Mouse (Mus musculus) embryonic facial prominence, embryonic 15.5 days (tissue): ENCODE data around the gene Nav2. TPM values are rescaled to one million over a fixed set of nuclear protein-coding genes. Genes with fewer than 3 reads are reported as not detected.

Source experiments
- ATAC-seq: fragments of 200-750 bp; cut with Nextera tagmentation; 2 replicates; pipeline ENCODE4 v1.8.0; 2017; ENCODE audit warnings: low read depth, moderate TSS enrichment; ENCODE audit not compliant: insufficient number of reproducible peaks, low FRiP score, low TSS enrichment
- H3K27ac ChIP-seq: fragments of 300-500 bp; sonication (generic); replicated peaks from 2 replicates; pipeline ENCODE4 v1.5.1; 2015; ENCODE audit warnings: mild to moderate bottlenecking, inconsistent platforms
- H3K27me3 ChIP-seq: fragments of 300-500 bp; sonication (generic); 2 replicates; pipeline ENCODE4 v1.6.1; 2015; ENCODE audit warnings: inconsistent platforms
- H3K36me3 ChIP-seq: fragments of 300-500 bp; sonication (generic); 2 replicates; pipeline ENCODE4 v1.6.1; 2015; ENCODE audit warnings: mild to moderate bottlenecking, inconsistent platforms
- H3K4me1 ChIP-seq: fragments of 300-500 bp; sonication (generic); 2 replicates; pipeline ENCODE4 v1.6.1; 2015; ENCODE audit warnings: inconsistent platforms
- H3K4me2 ChIP-seq: fragments of 300-500 bp; sonication (generic); replicated peaks from 2 replicates; pipeline ENCODE4 v1.6.1; 2015; ENCODE audit warnings: mild to moderate bottlenecking, inconsistent platforms
- H3K4me3 ChIP-seq: fragments of 300-500 bp; sonication (generic); replicated peaks from 2 replicates; pipeline ENCODE4 v1.5.1; 2015; ENCODE audit warnings: mild to moderate bottlenecking, inconsistent platforms
- H3K9ac ChIP-seq: fragments of 300-500 bp; sonication (generic); 2 replicates; pipeline ENCODE4 v1.6.1; 2015; ENCODE audit warnings: inconsistent platforms
- H3K9me3 ChIP-seq: fragments of 300-500 bp; sonication (generic); replicated peaks from 2 replicates; pipeline ENCODE4 v1.6.1; 2016; ENCODE audit warnings: inconsistent platforms
- WGBS: fragments of 180-500 bp; shearing (Covaris S2); methylation state at CpG from one replicate; pipeline ENCODE4 v1.1.7; 2015; 5-methylcytosine and 5-hydroxymethylcytosine counted together
- polyA plus RNA-seq: library from polyadenylated mRNA; unstranded; fragments of >200 nt; fragmentation: Nextera tagmentation; extraction: Ambion mirVana; gene quantifications from 2 replicates; pipeline ENCODE4 v1.2.1, GENCODE M21; 2015

Gene Nav2
- polyA plus RNA-seq, 1 experiment from 2014 or later, result 23.4 TPM

- Histone ChIP-seq H3K9me3 (no peaks in the 10 kb centered on the region), H3K9ac (no peak overlapping the region), H3K4me3 (no peak overlapping the region), H3K36me3 (no peaks in the 10 kb centered on the region), H3K27ac (no peak overlapping the region), H3K27me3 (no peaks in the 10 kb centered on the region), H3K4me2 (no peak overlapping the region), H3K4me1 (no peaks in the 10 kb centered on the region)
- ATAC-seq, result no peak
- 73% methylated on average over 7 of the region's 7 CpGs for WGBS
These were observed 301.0 kb downstream of the Nav2 start for GRCm38 (mm10) chr7:49209526-49209925.

GRCm38 (mm10) chr7:49210721-49211120, 302.2 kb downstream of the Nav2 start:
- Histone ChIP-seq H3K36me3 (no peaks in the 10 kb centered on the region), H3K27me3 (no peaks in the 10 kb centered on the region), H3K9me3 (no peaks in the 10 kb centered on the region), H3K4me2 (no peak overlapping the region), H3K4me3 (no peak overlapping the region), H3K27ac (no peak overlapping the region), H3K4me1 (no peaks in the 10 kb centered on the region), H3K9ac (no peak overlapping the region)
- 80% methylated on average over 8 of the region's 8 CpGs for WGBS
- ATAC-seq, result no peak

GRCm38 (mm10) chr7:49213011-49213410, 304.5 kb downstream of the Nav2 start:
- no peaks in the 10 kb centered on the region for H3K36me3 ChIP-seq
- 82% methylated on average over 4 of the region's 4 CpGs for WGBS
- H3K27me3 ChIP-seq, result no peaks in the 10 kb centered on the region
- H3K4me1 ChIP-seq, result no peaks in the 10 kb centered on the region
- ATAC-seq, result no peak
- no peak overlapping the region for H3K9ac ChIP-seq
- no peak overlapping the region for H3K4me3 ChIP-seq
- H3K4me2 ChIP-seq, result no peak overlapping the region
- no peaks in the 10 kb centered on the region for H3K9me3 ChIP-seq
- H3K27ac ChIP-seq, result no peak overlapping the region

DNA sequence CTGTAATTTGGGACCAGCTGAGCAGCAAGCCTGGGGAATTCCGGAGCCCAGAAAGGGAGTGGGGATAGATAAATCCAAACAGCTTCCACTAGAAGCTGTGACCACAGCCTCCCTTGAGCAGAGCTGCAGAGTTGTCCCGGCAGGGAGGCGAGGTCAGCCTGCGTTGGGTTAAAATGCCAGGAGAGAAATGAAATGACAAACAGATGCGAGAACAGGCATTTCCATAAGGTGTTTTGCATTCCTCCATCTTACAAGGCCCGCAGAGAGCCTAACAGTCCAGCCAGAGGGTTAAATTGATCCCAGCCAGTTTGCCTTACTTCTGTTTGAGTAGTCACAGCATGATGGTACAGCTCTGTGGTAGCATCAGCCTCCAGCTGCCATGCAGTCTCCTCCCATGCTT, 309.3 kb downstream of the Nav2 start:
- 31% methylated on average over 6 of the region's 6 CpGs for WGBS
- no peak for ATAC-seq

GRCm38 (mm10) chr7:49225741-49226140, 317.2 kb downstream of the Nav2 start:
- Histone ChIP-seq H3K4me1 (no peaks in the 10 kb centered on the region), H3K4me2 (no peak overlapping the region), H3K36me3 (no peaks in the 10 kb centered on the region), H3K9ac (no peak overlapping the region), H3K27me3 (no peaks in the 10 kb centered on the region), H3K27ac (no peak overlapping the region), H3K4me3 (no peak overlapping the region), H3K9me3 (no peaks in the 10 kb centered on the region)
- no peak for ATAC-seq
- WGBS, result 65% methylated on average over 5 of the region's 5 CpGs

More for the DNA sequence above, 309.3 kb downstream of the Nav2 start:
- Histone ChIP-seq H3K9me3 (no peaks in the 10 kb centered on the region), H3K36me3 (no peaks in the 10 kb centered on the region), H3K27ac (no peak overlapping the region), H3K27me3 (no peaks in the 10 kb centered on the region), H3K4me2 (no peak overlapping the region), H3K4me3 (no peak overlapping the region), H3K9ac (no peak overlapping the region), H3K4me1 (no peaks in the 10 kb centered on the region)

DNA sequence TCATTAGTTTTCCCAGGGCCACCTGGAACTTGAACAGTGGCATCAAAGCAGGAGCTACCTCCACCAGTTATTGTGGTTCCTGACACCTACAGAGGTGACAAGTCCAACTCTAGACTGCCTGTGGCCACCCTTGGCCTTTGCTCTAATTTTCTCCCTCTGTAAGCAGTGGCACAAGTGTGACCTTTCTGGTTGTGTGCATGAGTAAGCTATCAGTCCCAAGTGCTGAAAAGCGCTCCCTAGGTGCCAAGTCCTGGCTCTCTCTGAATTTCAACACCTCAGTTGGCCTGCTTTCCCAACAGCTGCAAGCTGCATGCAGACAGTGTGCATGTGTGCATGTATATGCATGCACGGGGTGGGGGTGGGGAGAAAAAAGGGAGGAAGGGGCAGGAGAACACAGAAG, 324.5 kb downstream of the Nav2 start:
- 82% methylated on average over 2 of the region's 2 CpGs for WGBS
- Histone ChIP-seq H3K27ac (no peak overlapping the region), H3K9ac (no peak overlapping the region), H3K36me3 (no peaks in the 10 kb centered on the region), H3K9me3 (no peaks in the 10 kb centered on the region), H3K27me3 (no peaks in the 10 kb centered on the region), H3K4me3 (no peak overlapping the region), H3K4me2 (no peak overlapping the region), H3K4me1 (peaks cover 9% of the 10 kb centered on the region)
- no peak for ATAC-seq

GRCm38 (mm10) chr7:49234288-49234687, 325.8 kb downstream of the Nav2 start:
- Histone ChIP-seq H3K27ac (no peak overlapping the region), H3K4me2 (no peak overlapping the region), H3K9ac (no peak overlapping the region), H3K4me3 (no peak overlapping the region), H3K36me3 (no peaks in the 10 kb centered on the region), H3K9me3 (no peaks in the 10 kb centered on the region), H3K27me3 (no peaks in the 10 kb centered on the region), H3K4me1 (peaks cover 9% of the 10 kb centered on the region)
- 75% methylated on average over 8 of the region's 8 CpGs for WGBS
- no peak for ATAC-seq

DNA sequence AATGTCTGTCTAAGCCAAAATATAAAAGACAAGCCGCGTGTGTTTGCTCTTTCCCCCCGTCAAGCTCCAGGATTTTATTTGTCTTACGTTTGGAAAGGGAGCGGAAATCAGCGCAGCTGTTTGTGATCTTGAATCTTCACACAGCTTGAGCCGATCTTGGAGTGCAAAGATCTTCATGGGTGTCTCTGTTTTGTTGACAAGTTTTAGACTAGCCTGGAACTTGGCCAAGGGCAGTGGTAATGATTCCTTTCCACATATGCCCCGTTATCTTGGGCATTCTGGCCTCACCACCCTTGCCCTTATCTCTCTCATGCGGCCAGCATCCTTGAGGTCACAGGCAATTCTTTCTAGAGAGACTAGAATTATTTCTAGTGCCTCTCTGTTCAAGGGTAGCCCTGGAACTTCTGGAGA, 326.8 kb downstream of the Nav2 start:
- H3K27ac ChIP-seq, result no peak overlapping the region
- no peaks in the 10 kb centered on the region for H3K36me3 ChIP-seq
- H3K4me3 ChIP-seq, result no peak overlapping the region
- no peak overlapping the region for H3K9ac ChIP-seq
- no peaks in the 10 kb centered on the region for H3K9me3 ChIP-seq
- ATAC-seq, result no peak
- no peak overlapping the region for H3K4me2 ChIP-seq
- H3K27me3 ChIP-seq, result no peaks in the 10 kb centered on the region
- H3K4me1 ChIP-seq, result peaks cover 13% of the 10 kb centered on the region
- whole genome bisulfite sequencing, result 41% methylated on average over 9 of the region's 9 CpGs

- ATAC-seq, result no peak
- no peak overlapping the region for H3K9ac ChIP-seq
These were observed 327.3 kb downstream of the Nav2 start for GRCm38 (mm10) chr7:49235821-49236220.

DNA sequence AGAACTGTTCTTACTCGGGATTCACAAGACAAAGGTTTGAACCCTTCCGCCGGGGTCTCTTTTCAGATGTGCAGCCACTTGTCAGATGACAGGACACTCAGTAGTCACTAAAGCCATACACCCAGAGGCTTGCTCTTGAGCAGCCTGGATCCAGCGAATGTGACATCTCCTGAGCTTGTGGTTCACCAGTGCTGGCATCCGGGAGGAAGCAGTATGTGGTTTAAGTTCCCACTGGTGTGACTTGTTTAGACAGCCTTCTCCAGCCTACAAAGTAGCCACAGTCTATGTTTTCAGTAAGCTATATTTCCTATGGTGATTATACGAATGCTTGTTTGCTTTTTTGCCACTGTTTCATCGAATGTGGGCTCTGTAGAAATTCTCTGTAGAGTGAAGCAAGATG, 331.9 kb downstream of the Nav2 start:
- Histone ChIP-seq H3K36me3 (no peaks in the 10 kb centered on the region), H3K9ac (no peak overlapping the region), H3K4me2 (no peak overlapping the region), H3K27ac (no peak overlapping the region), H3K4me1 (peaks cover 8% of the 10 kb centered on the region; the same call in 1 of the 2 replicates), H3K4me3 (no peak overlapping the region), H3K9me3 (no peaks in the 10 kb centered on the region), H3K27me3 (no peaks in the 10 kb centered on the region)
- 79% methylated on average over 7 of the region's 7 CpGs for WGBS
- ATAC-seq, result no peak

More at GRCm38 (mm10) chr7:49235821-49236220, 327.3 kb downstream of the Nav2 start:
- H3K4me2 ChIP-seq, result no peak overlapping the region
- peaks cover 13% of the 10 kb centered on the region for H3K4me1 ChIP-seq
- H3K27me3 ChIP-seq, result no peaks in the 10 kb centered on the region
- no peaks in the 10 kb centered on the region for H3K9me3 ChIP-seq
- H3K36me3 ChIP-seq, result no peaks in the 10 kb centered on the region
- H3K4me3 ChIP-seq, result no peak overlapping the region
- 72% methylated on average over 3 of the region's 3 CpGs for WGBS
- no peak overlapping the region for H3K27ac ChIP-seq

- H3K36me3 ChIP-seq, result no peaks in the 10 kb centered on the region
- ATAC-seq, result no peak
- H3K4me1 ChIP-seq, result peaks cover 11% of the 10 kb centered on the region
- no peak overlapping the region for H3K4me2 ChIP-seq
- H3K4me3 ChIP-seq, result no peak overlapping the region
- 81% methylated on average over 3 of the region's 3 CpGs for WGBS
- no peak overlapping the region for H3K9ac ChIP-seq
- no peaks in the 10 kb centered on the region for H3K9me3 ChIP-seq
- H3K27me3 ChIP-seq, result no peaks in the 10 kb centered on the region
- H3K27ac ChIP-seq, result no peak overlapping the region
These were observed 332.8 kb downstream of the Nav2 start for GRCm38 (mm10) chr7:49241229-49241751.

- Histone ChIP-seq H3K27me3 (peaks cover 9% of the 10 kb centered on the region), H3K36me3 (no peaks in the 10 kb centered on the region), H3K9ac (no peak overlapping the region), H3K4me3 (no peak overlapping the region), H3K9me3 (no peaks in the 10 kb centered on the region), H3K4me1 (peaks cover 20% of the 10 kb centered on the region), H3K4me2 (no peak overlapping the region), H3K27ac (no peak overlapping the region)
- 34% methylated on average over 5 of the region's 5 CpGs for WGBS
- ATAC-seq, result no peak
These were observed 333.7 kb downstream of the Nav2 start for GRCm38 (mm10) chr7:49242261-49242660.
